15 mouse cellular contexts compared by ENCODE assay signal in the genomic region with DNA sequence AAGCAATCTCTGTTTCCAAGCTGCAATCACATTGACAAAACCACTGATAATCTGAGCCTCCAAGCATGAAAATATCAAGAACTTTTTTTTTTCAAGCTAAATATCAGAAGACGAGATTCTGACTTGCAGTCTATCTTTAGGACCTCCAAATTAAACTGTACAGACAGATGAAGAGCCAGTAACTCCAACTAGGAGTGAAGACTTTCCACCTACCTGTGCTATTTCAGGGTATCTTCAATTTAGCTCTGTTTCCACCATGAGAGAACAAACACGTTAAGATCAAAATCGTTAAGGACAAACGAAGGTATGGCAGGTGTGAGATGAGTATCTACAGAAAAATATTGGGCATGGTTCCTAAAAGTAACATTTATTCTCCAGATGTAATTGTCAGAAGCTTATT.
A peak's percentile ranks its signal among the peaks of the same experiment; 100 is the strongest.
DNase-seq lines count a peak whose midpoint lies in the region.
"Had no signal": no experiment of that assay in that cellular context is flagged by ENCODE, and none has a peak within 500 bp of the region (broad histone marks: within the 10 kb centered on the region; RNA-seq: fewer than 3 reads in every experiment).

No protein-coding gene starts in this region.

- intact Hi-C loops in left cerebral cortex, postnatal 4 days (cut with DNase I) = no loop called here

- peak; percentile 6 to 10 for DNase-seq in frontal cortex, adult 2 months (ENCODE audit: extremely low spot score in 1 of 2, low spot score in 1 of 2)
- DNase-seq in frontal cortex, postnatal 10 days (ENCODE audit: low spot score in 2 of 2) = no peak
- DNase-seq in left cerebral cortex, adult 9 months (ENCODE audit: low spot score in 2 of 2) = peak; percentile 7 to 30
- no peak for DNase-seq in left cerebral cortex, postnatal 4 days
- DNase-seq in brain, adult 2 months (ENCODE audit: low read depth, low spot score) = peak; percentile 24
- DNase-seq in telencephalon, adult 2 months (ENCODE audit: low read depth, low spot score) = peak; percentile 18
- DNase-seq in right cerebral cortex, postnatal 25 days = no peak
- DNase-seq: adrenal gland, adult 2 months; adrenal gland, postnatal 10 days; adrenal gland, postnatal 25 days; cerebellum, adult 11-12 months; cerebellum, adult 2 months; cerebellum, adult 9-10 months; cerebellum, postnatal 10 days; cerebellum, postnatal 25 days had no signal

Comparison
In these comparisons a context has a peak if more than half of its experiments do, and no peak if none do; other contexts are left out.
1. DNase-seq: peak in frontal cortex, adult 2 months (2 of 2), left cerebral cortex, adult 9 months (2 of 2), brain, adult 2 months (single experiment) and telencephalon, adult 2 months (single experiment); none in frontal cortex, postnatal 10 days (0 of 2), left cerebral cortex, postnatal 4 days (single experiment) and right cerebral cortex, postnatal 25 days (single experiment).